Mouse (Mus musculus) myocyte (in vitro differentiated cells): ENCODE measurements around the gene Lrpap1.
A peak's percentile ranks its signal among the peaks of the same experiment; 100 is the strongest.

Experiments used
- CEBPB ChIP-seq: IDR thresholded peaks from 2 replicates; pipeline ENCODE4 v1.6.1; 2011; ENCODE audit warnings: mild to moderate bottlenecking, moderate library complexity; ENCODE audit not compliant: poor library complexity, insufficient read depth, severe bottlenecking
- E2F4 ChIP-seq: IDR thresholded peaks from one replicate; pipeline ENCODE4 v1.6.1; 2011; ENCODE audit warnings: mild to moderate bottlenecking, control low read depth, moderate library complexity; ENCODE audit not compliant: insufficient read depth
- MAX ChIP-seq: IDR thresholded peaks from one replicate; pipeline ENCODE4 v1.6.1; 2011; ENCODE audit warnings: low read depth, mild to moderate bottlenecking, control low read depth
- MYOD1 ChIP-seq, 3 experiments: IDR thresholded peaks; one replicate each; pipeline ENCODE4 v1.6.1; 2011; ENCODE audit warnings: control low read depth in 2 of 3, low read depth in 2 of 3, mild to moderate bottlenecking in 2 of 3, moderate library complexity in 1 of 3; ENCODE audit not compliant: insufficient read length in 2 of 3, control insufficient read depth in 1 of 3
- POLR2A ChIP-seq: IDR thresholded peaks from one replicate; pipeline ENCODE4 v1.6.1; 2011; ENCODE audit warnings: low read depth, mild to moderate bottlenecking, control low read depth, moderate library complexity; ENCODE audit not compliant: insufficient read length
- POLR2AphosphoS2 ChIP-seq: IDR thresholded peaks from one replicate; pipeline ENCODE4 v1.6.1; 2011; ENCODE audit warnings: low read depth, control low read depth; ENCODE audit not compliant: insufficient read length
- TCF12 ChIP-seq: IDR thresholded peaks from one replicate; pipeline ENCODE4 v1.6.1; 2011; ENCODE audit warnings: mild to moderate bottlenecking, control low read depth; ENCODE audit not compliant: poor library complexity, insufficient read depth, severe bottlenecking
- USF1 ChIP-seq: IDR thresholded peaks from one replicate; pipeline ENCODE4 v1.6.1; 2011; ENCODE audit warnings: low read depth, mild to moderate bottlenecking, control low read depth, moderate library complexity

GRCm38 (mm10) chr5:35060098-35060497 lies 45.5 kb downstream of the Lrpap1 start:
- TF ChIP-seq POLR2A (no peak), MYOD1 (IDR thresholded peaks at IDR 0.05; ENCODE audit: control insufficient read depth in 1 of 3, insufficient read length in 2 of 3, low read depth in 2 of 3) (peak in 1 of 3 experiments; percentile 1), E2F4 (no peak), USF1 (peak; percentile 10), CEBPB (no peak), POLR2AphosphoS2 (no peak), TCF12 (no peak), MAX (no peak)
